Mouse (Mus musculus) CH12.LX (cell line): ENCODE measurements around the gene Fam110a. TPM values are rescaled to one million over a fixed set of nuclear protein-coding genes. Genes with fewer than 3 reads are reported as not detected.

ENCODE experiments used
- DNase-seq: peaks from one replicate; pipeline ENCODE4 v3.0.0-alpha.2; 2013; ENCODE audit errors: extremely low read depth
- H3K27ac ChIP-seq: 2 replicates; pipeline ENCODE4 v1.5.1; 2012; ENCODE audit warnings: low read depth, mild to moderate bottlenecking, control low read depth, moderate library complexity; ENCODE audit not compliant: insufficient read depth
- H3K27me3 ChIP-seq: replicated peaks from 2 replicates; pipeline ENCODE3; 2012; ENCODE audit warnings: inconsistent platforms
- H3K36me3 ChIP-seq, 2 experiments: replicated peaks in 1 of 2; 2 replicates each; pipeline versions ENCODE3 to v1.6.1; 2012; ENCODE audit warnings: inconsistent platforms in 1 of 2, low read length in 1 of 2, mild to moderate bottlenecking in 1 of 2, mixed read lengths in 1 of 2, moderate library complexity in 1 of 2; ENCODE audit not compliant: control insufficient read depth in 1 of 2, insufficient read depth in 1 of 2
- H3K4me1 ChIP-seq, 2 experiments: 2 replicates each; pipeline ENCODE4 v1.6.1; 2012; ENCODE audit warnings: inconsistent platforms in 1 of 2, moderate library complexity in 1 of 2; ENCODE audit not compliant: insufficient read depth in 2 of 2, control insufficient read depth in 1 of 2
- H3K4me2 ChIP-seq: 2 replicates; pipeline ENCODE4 v1.6.1; 2012; ENCODE audit warnings: low read depth, mild to moderate bottlenecking, control low read depth; ENCODE audit not compliant: poor library complexity, insufficient read depth, severe bottlenecking
- H3K4me3 ChIP-seq, 3 experiments: fragments of 150-350 bp in 1 of 3; sonication (generic) in 1 of 3; replicated peaks in 1 of 3; 2 replicates each; pipeline versions ENCODE3 to v1.5.1; 2011 to 2012; ENCODE audit warnings: low read depth in 2 of 3, low read length in 2 of 3, mild to moderate bottlenecking in 2 of 3, moderate library complexity in 2 of 3, control low read depth in 1 of 3, improper control_type of control experiment in 1 of 3, inconsistent platforms in 1 of 3, mixed read lengths in 1 of 3; ENCODE audit not compliant: poor library complexity in 1 of 3
- H3K79me2 ChIP-seq: replicated peaks from 2 replicates; pipeline ENCODE4 v1.6.1; 2012; ENCODE audit warnings: mild to moderate bottlenecking, moderate library complexity; ENCODE audit not compliant: control insufficient read depth, poor library complexity, insufficient read depth, severe bottlenecking; ENCODE audit errors: extremely low read depth
- H3K9ac ChIP-seq: 2 replicates; pipeline ENCODE4 v1.6.1; 2012; ENCODE audit warnings: low read depth, mild to moderate bottlenecking, control low read depth, moderate library complexity; ENCODE audit not compliant: insufficient read depth
- H3K9me3 ChIP-seq: replicated peaks from 2 replicates; pipeline ENCODE3; 2012; ENCODE audit warnings: low read length, inconsistent platforms, mixed read lengths
- BHLHE40 ChIP-seq: IDR thresholded peaks from 2 replicates; pipeline ENCODE4 v1.6.1; 2011; ENCODE audit warnings: mild to moderate bottlenecking, low read depth, low read length, improper control_type of control experiment
- CHD2 ChIP-seq: IDR thresholded peaks from 2 replicates; pipeline ENCODE4 v1.6.1; 2011; ENCODE audit warnings: low read length, improper control_type of control experiment
- E2F4 ChIP-seq: IDR thresholded peaks from 2 replicates; pipeline ENCODE4 v1.6.1; 2011; ENCODE audit warnings: low read depth, low read length, improper control_type of control experiment; ENCODE audit not compliant: insufficient replicate concordance
- ELF1 ChIP-seq: IDR thresholded peaks from 2 replicates; pipeline ENCODE4 v1.6.1; 2014; ENCODE audit warnings: low read depth, mild to moderate bottlenecking, inconsistent platforms, low read length, improper control_type of control experiment
- EP300 ChIP-seq: IDR thresholded peaks from 2 replicates; pipeline ENCODE4 v1.6.1; 2011; ENCODE audit warnings: low read length, improper control_type of control experiment
- ETS1 ChIP-seq: conservative IDR thresholded peaks from 2 replicates; pipeline ENCODE4 v1.6.1; 2012; ENCODE audit warnings: low read depth, mild to moderate bottlenecking, inconsistent platforms, low read length, improper control_type of control experiment, moderate library complexity
- GABPA ChIP-seq: IDR thresholded peaks from 2 replicates; pipeline ENCODE4 v1.6.1; 2012; ENCODE audit warnings: low read depth, low read length, improper control_type of control experiment, inconsistent platforms; ENCODE audit not compliant: insufficient replicate concordance
- IRF4 ChIP-seq: IDR thresholded peaks from 2 replicates; pipeline ENCODE4 v1.6.1; 2014; ENCODE audit warnings: low read depth, mild to moderate bottlenecking, inconsistent platforms, low read length, improper control_type of control experiment
- JUND ChIP-seq: conservative IDR thresholded peaks from 2 replicates; pipeline ENCODE4 v1.6.1; 2011; ENCODE audit warnings: low read depth, low read length, improper control_type of control experiment
- MAX ChIP-seq: IDR thresholded peaks from 2 replicates; pipeline ENCODE4 v1.6.1; 2011; ENCODE audit warnings: low read length, improper control_type of control experiment
- MAZ ChIP-seq: IDR thresholded peaks from 2 replicates; pipeline ENCODE4 v1.6.1; 2012; ENCODE audit warnings: low read depth, mild to moderate bottlenecking, inconsistent platforms, low read length, improper control_type of control experiment, moderate library complexity
- MXI1 ChIP-seq: IDR thresholded peaks from 2 replicates; pipeline ENCODE4 v1.6.1; 2011; ENCODE audit warnings: mild to moderate bottlenecking, low read depth, low read length, improper control_type of control experiment
- MYC ChIP-seq: IDR thresholded peaks from 2 replicates; pipeline ENCODE4 v1.6.1; 2011; ENCODE audit warnings: low read depth, mild to moderate bottlenecking, improper control_type of control experiment, low read length
- NRF1 ChIP-seq: IDR thresholded peaks from 2 replicates; pipeline ENCODE4 v1.6.1; 2014; ENCODE audit warnings: low read depth, mild to moderate bottlenecking, inconsistent platforms, low read length, improper control_type of control experiment, moderate library complexity
- POLR2A ChIP-seq: IDR thresholded peaks from 2 replicates; pipeline ENCODE4 v1.6.1; 2011; ENCODE audit warnings: low read depth, mild to moderate bottlenecking, improper control_type of control experiment, low read length
- RAD21 ChIP-seq: IDR thresholded peaks from 2 replicates; pipeline ENCODE4 v1.6.1; 2011; ENCODE audit warnings: low read depth, mild to moderate bottlenecking, low read length, improper control_type of control experiment, moderate library complexity
- RCOR1 ChIP-seq: conservative IDR thresholded peaks from 2 replicates; pipeline ENCODE4 v1.6.1; 2012; ENCODE audit warnings: low read depth, mild to moderate bottlenecking, inconsistent platforms, low read length, improper control_type of control experiment
- SIN3A ChIP-seq: IDR thresholded peaks from 2 replicates; pipeline ENCODE4 v1.6.1; 2012; ENCODE audit warnings: low read length, improper control_type of control experiment, inconsistent platforms
- SMC3 ChIP-seq: IDR thresholded peaks from 2 replicates; pipeline ENCODE4 v1.6.1; 2011; ENCODE audit warnings: low read depth, low read length, improper control_type of control experiment
- USF1 ChIP-seq: IDR thresholded peaks from 2 replicates; pipeline ENCODE4 v1.6.1; 2014; ENCODE audit warnings: low read depth, mild to moderate bottlenecking, inconsistent platforms, low read length, improper control_type of control experiment
- ZC3H11A ChIP-seq: IDR thresholded peaks from 2 replicates; pipeline ENCODE4 v1.6.1; 2012; ENCODE audit warnings: low read depth, mild to moderate bottlenecking, inconsistent platforms, low read length, improper control_type of control experiment
- dilution Hi-C: fragments of 300-500 bp; cut with MboI; formaldehyde crosslinking; loops from 2 replicates; pipeline ENCODE4 v1.14.3; 2020; ENCODE audit warnings: low sequenced_read_pairs; ENCODE audit not compliant: extremely low pct_unique_long_range_greater_than_20kb, extremely low pct_ligation_motif_present
- in situ Hi-C: fragments of 300-500 bp; cut with MboI; formaldehyde crosslinking; loops from 3 replicates; pipeline ENCODE4 v1.14.3; 2019; ENCODE audit warnings: low sequenced_read_pairs, low pct_ligation_motif_present, low pct_unique_long_range_greater_than_20kb, mixed read lengths
- polyA plus RNA-seq: library from polyadenylated mRNA; unstranded; fragments of >175 nt; gene quantifications from 2 replicates; pipeline ENCODE4 v1.2.1, GENCODE M21; 2012; ENCODE audit warnings: low read depth; ENCODE audit not compliant: insufficient read length
- total RNA-seq, 2 experiments: library from RNA; depleted of rRNA; stranded (reverse); fragments of 300-350 nt in 1 of 2; fragments of >200 nt in 1 of 2; gene quantifications; 2 replicates each; pipeline ENCODE4 v1.2.3; 2012 to 2014

The Fam110a gene
- total and polyA plus RNA-seq, 3 experiments, result 3.7 to 9.8 (median 6.3) TPM

- peaks cover 0 to 9% of the 10 kb centered on the region in 2 experiments for H3K36me3 ChIP-seq
- H3K79me2 ChIP-seq, result no peaks in the 10 kb centered on the region
- no peak overlapping the region for H3K4me3 ChIP-seq
- H3K27ac ChIP-seq, result no peak overlapping the region
- TF ChIP-seq IRF4, result no peak
- no peak for TF ChIP-seq RCOR1
- TF ChIP-seq MYC, result no peak
- TF ChIP-seq EP300, result no peak
- no peak for TF ChIP-seq NRF1
- TF ChIP-seq SMC3, result no peak
- TF ChIP-seq CHD2, result no peak
- no peak for TF ChIP-seq USF1
- TF ChIP-seq MAZ, result no peak
- TF ChIP-seq GABPA, result no peak
- TF ChIP-seq BHLHE40, result no peak
- no peak for TF ChIP-seq MAX
- TF ChIP-seq ELF1, result no peak
- TF ChIP-seq ZC3H11A, result no peak
- no peak for TF ChIP-seq JUND
- no peak for TF ChIP-seq MXI1
- TF ChIP-seq, all 38 proteins: peak for 0
- H3K4me2 ChIP-seq, result no peak overlapping the region
- H3K9me3 ChIP-seq, result no peaks in the 10 kb centered on the region
- no peak overlapping the region for H3K9ac ChIP-seq
- DNase-seq, result no peak
- H3K4me1 ChIP-seq, result peaks cover 42 to 84% of the 10 kb centered on the region in 2 experiments
- in situ Hi-C loops, result no loop called here
- no peaks in the 10 kb centered on the region for H3K27me3 ChIP-seq
- dilution Hi-C loops, result no loop called here
Observed at GRCm38 (mm10) chr2:151963319-151963718, 16.7 kb downstream of the Fam110a start.

- no peaks in the 10 kb centered on the region for H3K79me2 ChIP-seq
- H3K4me2 ChIP-seq, result no peak overlapping the region
- H3K4me1 ChIP-seq, result peaks cover 39 to 83% of the 10 kb centered on the region in 2 experiments
- no peak overlapping the region for H3K4me3 ChIP-seq
- dilution Hi-C loops, result no loop called here
- H3K27me3 ChIP-seq, result no peaks in the 10 kb centered on the region
- peaks cover 0 to 6% of the 10 kb centered on the region in 2 experiments for H3K36me3 ChIP-seq
- TF ChIP-seq SIN3A, result no peak
- TF ChIP-seq RAD21, result no peak
- no peak for TF ChIP-seq ZC3H11A
- TF ChIP-seq E2F4, result no peak
- TF ChIP-seq SMC3, result no peak
- no peak for TF ChIP-seq POLR2A
- TF ChIP-seq ETS1, result no peak
- TF ChIP-seq, all 38 proteins: peak for 0
- no peak for DNase-seq
- no peak overlapping the region for H3K9ac ChIP-seq
- H3K27ac ChIP-seq, result no peak overlapping the region
- no peaks in the 10 kb centered on the region for H3K9me3 ChIP-seq
- in situ Hi-C loops, result no loop called here
Observed at GRCm38 (mm10) chr2:151962474-151962873, 17.5 kb downstream of the Fam110a start.
